Mouse (Mus musculus) retina, embryonic 14.5 days (tissue): ENCODE data around the gene Mex3a.

Source experiments
- DNase-seq: peaks from one replicate; pipeline ENCODE4 v3.0.0-alpha.2; 2015; ENCODE audit warnings: low spot score

The Mex3a gene

DNA sequence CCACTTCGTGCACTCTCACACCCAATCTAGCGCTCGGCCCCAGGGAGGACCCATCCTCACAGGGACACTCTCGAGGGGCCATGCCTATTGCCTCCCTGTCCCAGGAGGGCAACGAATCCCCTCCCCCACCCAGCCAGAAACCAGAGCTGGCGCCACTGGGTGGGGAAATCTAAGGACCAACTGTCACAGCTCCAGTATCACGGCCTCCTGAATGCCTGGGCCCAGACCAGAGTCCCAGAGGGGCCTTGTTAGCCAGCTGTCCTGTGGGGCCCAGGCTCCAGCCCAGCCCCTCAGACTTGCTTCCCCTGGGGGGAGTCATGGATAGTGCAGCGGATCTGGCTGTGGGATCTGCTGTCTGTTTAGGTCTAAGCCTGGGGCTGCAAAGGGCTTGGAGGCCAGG, 4.6 kb upstream of the Mex3a start:
- DNase-seq = peak; percentile 63

GRCm38 (mm10) chr3:88528646-88529045, 3.5 kb upstream of the Mex3a start:
- DNase-seq = no peak

DNA sequence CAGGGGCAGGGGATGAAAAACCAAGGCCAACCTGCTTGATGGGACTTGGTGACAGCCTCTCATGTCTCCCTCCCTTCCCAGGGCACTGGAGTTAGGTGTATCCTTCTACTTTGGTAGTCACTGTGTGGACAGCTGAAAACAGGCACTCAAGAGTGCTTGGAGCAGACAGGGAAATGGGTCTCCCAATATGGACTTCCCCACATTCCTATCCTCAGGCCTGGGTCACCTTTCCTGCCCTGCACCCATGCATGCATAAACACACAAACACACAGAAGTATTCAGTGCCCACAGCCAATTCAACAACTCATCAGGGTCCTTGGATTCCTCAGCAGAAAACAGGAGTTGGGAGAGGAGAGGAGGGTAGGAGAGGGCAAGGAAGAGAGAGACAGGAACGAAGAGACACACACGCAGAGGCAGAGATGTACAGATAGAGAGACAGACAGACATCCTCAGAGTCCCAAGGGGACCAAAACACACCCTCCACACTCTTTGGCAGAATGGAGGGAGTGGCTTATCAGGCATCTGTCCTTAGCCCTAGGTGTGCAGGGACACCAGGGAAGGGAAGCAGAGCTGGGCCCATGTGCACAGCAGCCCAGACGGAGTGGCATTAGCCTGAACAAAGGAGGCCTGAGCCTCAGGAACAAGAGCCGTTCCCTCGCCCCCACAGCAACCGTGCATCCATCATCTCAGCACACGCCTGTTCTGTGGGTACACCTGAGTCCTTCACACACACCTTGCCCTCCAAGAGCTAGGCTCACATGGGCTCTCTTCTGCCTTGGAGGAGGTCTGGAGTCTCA, 2.8 kb upstream of the Mex3a start:
- DNase-seq = no peak

DNA sequence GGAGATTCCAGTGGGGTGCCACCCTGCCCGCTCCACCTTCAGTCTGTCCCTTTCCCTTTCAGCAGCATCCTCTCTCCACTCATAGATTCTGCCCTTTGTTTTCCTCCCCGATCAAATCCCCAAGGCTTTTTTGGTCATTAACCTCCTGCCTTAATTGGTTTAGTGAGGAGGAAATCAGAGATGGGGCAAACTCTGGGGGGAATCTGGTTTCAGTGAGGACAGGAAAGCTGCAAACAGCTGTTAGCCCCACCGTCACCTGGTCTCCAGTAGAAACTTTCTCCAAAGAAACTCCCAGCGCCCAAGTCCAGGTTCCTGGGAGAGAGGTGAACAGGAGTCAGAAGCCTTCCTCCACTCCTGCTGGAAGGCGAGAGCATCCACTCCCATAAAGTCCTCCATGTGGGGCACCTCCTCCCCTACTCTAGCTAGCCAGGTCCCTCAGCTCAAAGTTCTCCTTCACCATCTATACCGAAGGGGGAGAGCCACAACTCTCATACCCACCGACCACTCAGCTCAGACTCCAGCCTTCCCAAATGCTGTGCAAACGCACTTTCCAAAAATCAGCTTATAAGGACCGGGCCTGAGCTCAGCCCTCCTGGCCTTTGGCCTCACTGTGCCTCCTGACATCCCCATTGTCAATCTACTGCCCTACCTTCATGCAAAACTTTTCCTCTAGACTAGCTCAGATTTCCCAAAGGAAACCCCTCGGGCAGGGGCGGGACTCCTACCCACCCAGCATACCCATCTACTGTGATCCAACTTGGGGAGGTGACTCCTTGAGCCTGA, 1.9 kb upstream of the Mex3a start:
- no peak for DNase-seq

GRCm38 (mm10) chr3:88531348-88532298, 572 bp upstream of the Mex3a start:
- peak; percentile 90 for DNase-seq

- peak; percentile 65 for DNase-seq
Measured at GRCm38 (mm10) chr3:88532689-88533511, 705 bp downstream of the Mex3a start.

DNA sequence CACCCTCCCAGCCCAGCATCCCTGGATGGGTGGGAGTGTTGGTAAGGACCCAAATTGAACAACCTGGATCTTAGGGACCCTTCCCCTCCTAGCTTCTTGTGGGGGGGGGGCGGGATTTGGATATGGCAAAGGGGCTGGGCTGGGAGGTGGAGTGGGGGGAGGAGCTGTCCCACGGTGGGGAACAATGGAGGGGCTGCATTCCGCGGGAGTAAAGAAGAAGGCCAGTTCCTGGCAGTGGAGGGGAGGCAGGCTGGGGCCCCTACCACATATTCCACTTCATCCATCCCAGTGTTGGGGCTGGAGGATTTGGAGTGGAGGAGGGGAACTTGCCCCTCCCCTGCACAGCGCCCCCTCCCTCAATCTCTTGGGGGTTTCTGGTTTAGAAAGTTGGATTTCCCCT, 1.5 kb downstream of the Mex3a start:
- no peak for DNase-seq

DNA sequence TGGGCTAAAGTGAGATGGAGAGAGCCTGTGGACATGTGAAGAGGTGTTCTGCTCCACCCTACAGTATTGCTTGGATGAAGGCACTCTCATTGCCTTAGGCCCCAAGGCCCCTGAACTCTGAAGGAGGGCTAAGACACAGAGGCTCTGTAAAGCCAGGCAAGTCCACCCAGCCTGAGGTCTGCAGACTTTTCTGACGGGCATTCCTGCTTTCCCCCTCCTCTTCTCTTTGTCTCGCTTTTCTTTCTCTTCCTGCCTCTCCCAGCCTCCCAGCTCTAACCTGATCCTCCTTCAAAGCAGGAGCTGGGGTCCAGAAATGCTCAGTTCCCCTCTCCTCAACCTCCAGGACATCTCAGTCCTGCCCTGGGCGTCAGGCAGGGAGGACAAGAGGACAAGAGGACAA, 2.8 kb downstream of the Mex3a start:
- no peak for DNase-seq

GRCm38 (mm10) chr3:88535527-88535926, 3.3 kb downstream of the Mex3a start:
- DNase-seq = no peak

DNA sequence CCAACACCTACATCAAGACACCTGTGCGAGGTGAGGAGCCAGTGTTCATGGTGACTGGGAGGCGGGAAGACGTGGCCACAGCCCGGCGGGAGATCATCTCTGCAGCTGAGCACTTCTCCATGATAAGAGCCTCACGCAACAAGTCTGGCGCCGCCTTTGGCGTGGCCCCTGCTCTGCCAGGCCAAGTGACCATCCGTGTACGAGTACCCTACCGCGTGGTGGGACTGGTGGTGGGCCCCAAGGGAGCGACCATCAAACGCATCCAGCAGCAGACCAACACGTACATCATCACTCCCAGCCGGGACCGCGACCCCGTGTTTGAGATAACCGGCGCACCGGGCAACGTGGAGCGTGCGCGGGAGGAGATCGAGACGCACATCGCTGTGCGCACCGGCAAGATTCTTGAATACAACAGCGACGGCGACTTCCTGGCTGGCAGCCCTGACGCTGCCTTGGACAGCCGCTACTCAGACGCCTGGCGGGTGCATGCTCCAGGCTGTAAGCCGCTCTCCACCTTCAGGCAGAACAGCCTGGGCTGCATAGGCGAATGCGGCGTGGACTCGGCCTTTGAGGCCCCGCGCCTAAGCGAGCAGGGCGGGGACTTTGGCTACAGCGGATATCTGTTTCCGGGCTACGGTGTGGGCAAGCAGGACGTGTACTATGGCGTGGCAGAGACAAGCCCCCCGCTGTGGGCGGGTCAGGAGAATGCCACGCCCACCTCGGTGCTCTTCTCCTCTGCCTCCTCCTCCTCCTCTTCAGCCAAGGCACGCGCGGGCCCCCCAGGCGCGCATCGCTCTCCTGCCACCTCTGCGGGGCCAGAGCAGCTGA, 4.1 kb downstream of the Mex3a start:
- peak; percentile 71 for DNase-seq

- DNase-seq = no peak
Measured at GRCm38 (mm10) chr3:88537146-88537545, 5.0 kb downstream of the Mex3a start.

DNA sequence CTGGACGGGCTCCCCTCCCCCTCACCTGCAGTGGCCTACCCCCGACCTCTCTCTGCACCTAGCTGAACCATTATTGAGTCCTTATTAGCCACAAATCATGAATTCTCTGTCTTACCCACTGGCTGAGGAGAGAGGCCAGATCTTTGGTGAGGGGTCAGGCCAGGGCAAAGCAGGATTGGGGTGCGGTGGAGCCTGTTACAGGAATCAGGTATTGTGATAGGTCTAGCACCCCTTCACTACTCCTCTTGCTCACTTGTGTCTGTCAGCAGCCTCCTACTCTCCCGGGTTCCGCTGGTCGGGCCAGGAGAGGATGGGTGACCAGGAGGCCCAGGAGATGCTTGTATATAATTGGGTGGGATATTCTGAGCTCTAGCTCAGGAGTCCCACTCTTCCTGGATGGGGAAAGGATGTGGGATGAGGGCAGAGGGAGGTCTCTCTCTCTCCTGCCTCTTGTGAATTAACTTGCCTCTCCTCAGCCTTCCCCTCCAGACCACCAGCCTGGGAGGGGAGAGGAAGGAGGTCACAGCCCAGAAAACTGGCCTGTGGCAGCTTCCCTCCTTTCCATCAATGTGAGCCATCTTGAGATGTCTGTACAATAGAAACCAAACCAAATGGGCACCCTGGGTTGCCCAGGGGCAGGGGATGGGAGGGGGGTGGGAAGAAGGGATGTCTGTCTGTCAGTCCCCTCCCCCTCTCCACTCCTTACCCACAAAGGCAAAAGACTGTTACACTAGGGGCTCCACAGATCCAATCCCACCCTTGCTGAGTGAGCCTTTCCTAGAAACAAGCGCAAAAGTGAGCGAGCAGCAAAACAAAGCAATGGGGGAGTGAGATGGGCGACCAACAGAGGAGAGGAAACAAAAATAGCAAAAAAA, 6.3 kb downstream of the Mex3a start:
- peak; percentile 48 for DNase-seq

DNA sequence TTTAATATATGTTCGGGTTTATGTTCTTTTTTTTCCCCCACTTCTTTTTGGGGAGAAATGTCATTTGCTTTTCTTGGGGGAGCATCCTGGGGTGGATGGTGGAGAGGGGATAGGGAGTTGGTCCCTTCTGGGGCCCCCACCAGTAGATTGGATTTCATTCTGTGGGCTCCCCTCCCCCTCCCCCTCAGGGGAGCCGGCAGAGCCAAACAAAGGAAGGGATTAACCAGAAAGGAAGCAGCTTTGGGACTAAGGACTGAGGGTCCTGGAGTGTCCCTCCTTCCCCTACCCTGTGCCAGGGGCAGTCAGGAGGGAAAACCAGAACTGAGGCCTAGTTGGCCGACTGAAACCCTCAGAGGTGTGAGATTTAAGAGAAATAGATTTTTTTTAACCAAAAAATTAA, 7.2 kb downstream of the Mex3a start:
- DNase-seq = peak; percentile 67

DNA sequence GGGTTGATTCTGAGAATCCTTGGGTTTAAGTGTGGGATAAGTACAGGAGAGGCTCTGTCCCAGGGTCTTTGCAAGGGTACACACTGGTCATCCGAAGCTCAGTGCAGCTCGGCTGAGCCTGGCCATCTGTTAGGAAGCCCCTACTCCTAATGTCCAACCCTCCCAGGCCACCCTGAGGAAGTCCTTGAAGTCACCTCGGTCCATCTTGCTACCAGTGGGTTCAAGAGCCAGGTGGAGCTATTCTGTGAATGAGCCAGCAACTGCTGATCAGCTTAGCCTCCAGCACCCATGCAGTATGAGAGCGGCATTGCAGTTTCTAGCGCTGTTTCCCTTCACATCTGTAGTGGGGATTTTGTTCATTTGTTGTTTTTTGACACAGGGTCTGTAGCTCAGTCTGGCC, 7.9 kb downstream of the Mex3a start:
- no peak for DNase-seq

GRCm38 (mm10) chr3:88541622-88542401, 9.6 kb downstream of the Mex3a start:
- no peak for DNase-seq

DNA sequence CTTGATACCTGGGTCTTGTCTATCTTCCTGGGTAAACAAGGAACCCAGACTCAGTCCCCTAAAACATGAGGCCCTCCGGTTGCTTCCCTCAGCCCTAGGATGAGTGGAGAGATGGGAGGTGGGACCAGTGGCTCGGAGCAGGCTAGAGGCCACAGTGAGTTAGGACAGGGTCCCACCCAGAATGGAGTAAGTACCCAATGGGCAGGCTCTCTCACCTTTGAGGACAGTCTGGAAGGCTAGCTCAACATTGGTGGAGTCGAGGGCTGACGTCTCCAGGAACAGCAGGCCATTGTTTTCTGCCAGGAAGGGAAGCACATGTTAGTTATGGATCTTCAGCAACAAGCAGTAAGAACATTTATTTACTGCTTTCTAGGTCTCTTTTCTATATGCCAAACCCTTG, 10.3 kb downstream of the Mex3a start:
- DNase-seq = no peak

DNA sequence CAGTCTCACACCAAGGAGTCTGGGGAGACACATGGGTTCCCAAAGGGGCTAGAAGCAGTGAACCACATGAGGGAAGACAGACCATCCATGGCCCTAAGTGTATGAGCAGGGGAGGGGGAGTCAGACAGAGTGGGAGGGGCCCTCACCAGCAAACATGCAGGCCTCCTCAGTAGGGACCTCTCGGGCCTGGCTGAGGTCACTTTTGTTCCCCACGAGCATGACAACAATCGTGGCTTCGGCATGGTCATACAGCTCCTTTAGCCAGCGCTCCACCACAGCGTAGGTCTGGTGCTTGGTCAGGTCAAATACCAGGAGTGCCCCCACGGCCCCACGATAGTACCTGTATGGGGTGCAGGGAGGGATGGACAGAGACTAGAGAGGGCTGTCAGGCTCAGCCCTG, 11.0 kb downstream of the Mex3a start:
- no peak for DNase-seq

DNA sequence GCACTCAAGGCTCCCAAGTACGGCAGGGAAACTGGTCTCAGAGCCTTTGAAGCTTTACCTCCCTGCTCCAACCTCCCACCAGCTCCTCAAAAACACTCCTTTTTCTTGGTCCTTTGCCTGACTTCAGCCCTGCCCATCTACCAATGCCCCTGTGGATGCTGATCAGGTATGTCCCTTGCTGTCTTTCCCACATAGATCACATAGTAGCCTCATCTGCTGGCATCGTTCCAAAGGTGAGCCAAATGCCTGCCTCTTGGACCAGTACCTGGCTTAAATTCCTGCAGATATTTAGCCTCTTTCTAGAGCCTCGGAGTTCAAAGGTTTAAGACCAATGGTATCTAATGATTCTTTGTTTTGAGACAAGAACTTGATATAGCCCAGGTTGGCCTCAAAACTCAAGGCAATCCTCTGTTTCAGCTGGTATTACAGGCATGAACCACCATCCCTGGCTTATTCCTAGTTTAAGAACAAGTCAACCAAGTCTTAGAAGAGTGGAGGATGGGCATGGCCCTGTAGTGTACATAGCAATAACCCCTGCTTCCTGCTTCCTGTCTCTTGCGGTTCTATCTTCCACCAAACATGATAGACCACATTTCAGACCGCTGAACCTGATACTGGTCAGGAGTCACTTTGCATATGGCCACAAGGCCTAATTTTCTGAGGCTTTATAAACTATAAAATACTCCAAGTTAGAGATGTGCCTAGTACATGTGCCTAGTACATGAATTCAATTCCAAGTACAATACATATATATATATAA, 11.6 kb downstream of the Mex3a start:
- no peak for DNase-seq
